Mouse (Mus musculus) frontal cortex, postnatal 36 days (tissue): ENCODE measurements around the gene Jmy.

Experiments used
- DNase-seq, 2 experiments: peaks; one replicate each; pipeline ENCODE4 v3.0.0; 2022; ENCODE audit warnings: low spot score in 2 of 2

The Jmy gene

GRCm38 (mm10) chr13:93459566-93459965 is 40.0 kb downstream of the Jmy start:
- DNase-seq: no peak

DNA sequence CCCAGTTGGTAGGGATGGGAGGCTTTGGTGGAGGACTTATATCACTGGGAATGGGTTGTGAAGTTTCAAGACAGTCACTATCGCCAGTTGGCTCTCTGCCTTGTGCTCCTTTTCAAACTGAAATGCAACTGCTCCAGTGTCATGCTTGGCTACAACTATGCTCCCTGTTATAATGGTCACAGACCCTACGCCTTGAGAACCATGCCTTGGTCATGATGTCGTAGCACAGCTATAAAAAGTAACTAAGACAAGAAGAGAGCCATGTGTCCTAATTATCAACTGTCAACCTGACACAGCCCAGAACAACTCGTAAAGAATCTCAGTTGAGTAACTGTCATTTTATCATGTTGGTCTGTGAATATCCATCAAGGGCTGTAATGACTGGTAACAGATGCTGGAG is 41.0 kb downstream of the Jmy start:
- DNase-seq: no peak

GRCm38 (mm10) chr13:93453275-93453674 is 46.3 kb downstream of the Jmy start:
- DNase-seq: peak in 1 of 2 experiments; percentile 52

DNA sequence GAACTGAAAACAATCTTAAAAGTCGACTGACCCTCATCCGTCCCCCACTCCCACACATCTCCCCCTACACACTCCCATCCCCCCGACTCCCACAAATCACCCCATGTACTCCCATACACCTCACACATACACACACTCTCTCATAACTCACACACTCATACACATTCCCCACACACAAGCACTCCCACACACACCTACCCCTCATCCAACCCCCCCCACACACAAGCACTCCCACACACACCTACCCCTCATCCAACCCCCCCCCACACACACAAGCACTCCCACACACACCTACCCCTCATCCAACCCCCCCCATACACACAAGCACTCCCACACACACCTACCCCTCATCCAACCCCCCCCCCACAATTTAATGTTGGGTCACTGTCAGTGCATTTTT is 59.4 kb downstream of the Jmy start:
- no peak for DNase-seq

GRCm38 (mm10) chr13:93429205-93429604 is 70.4 kb downstream of the Jmy start:
- no peak for DNase-seq

- no peak for DNase-seq
Observed at GRCm38 (mm10) chr13:93427920-93428876, 71.4 kb downstream of the Jmy start.

DNA sequence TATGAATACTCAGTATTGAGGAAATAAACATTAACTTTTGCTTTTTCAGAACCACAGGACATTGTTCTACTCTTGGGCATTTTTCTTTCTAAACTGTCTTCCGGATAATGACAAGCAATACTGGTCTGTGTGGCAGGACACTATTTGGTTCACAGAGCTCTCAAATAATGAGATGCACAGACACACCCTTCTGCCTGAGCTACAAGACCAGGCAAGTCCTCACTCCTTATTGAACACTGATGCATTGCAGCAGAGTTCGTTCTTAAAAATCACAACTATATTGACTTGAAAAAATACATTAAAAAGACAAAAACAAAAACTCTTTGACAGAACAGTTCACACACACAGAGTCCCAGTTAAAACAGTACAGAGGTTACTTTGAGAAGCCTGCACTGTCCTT is 76.4 kb downstream of the Jmy start:
- DNase-seq: no peak

DNA sequence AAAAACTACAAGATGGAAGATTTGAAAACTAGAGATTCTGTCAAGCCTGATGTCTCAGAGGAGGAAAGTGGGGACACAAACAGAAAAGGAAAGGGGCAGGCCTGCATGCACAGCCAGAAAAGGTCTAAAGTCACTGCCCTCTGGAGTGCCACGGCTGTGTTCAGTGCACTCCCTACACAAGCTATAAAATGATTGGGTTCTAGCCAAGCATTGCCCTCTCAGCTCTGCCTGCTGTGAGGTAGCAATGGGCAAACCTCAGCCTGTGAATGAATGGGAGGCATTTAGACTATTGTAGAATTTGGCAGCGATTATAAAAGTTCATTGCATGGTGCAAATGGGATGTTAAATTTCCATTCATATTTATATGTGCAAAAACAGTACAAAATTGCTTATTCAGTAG is 79.8 kb downstream of the Jmy start:
- no peak for DNase-seq

DNA sequence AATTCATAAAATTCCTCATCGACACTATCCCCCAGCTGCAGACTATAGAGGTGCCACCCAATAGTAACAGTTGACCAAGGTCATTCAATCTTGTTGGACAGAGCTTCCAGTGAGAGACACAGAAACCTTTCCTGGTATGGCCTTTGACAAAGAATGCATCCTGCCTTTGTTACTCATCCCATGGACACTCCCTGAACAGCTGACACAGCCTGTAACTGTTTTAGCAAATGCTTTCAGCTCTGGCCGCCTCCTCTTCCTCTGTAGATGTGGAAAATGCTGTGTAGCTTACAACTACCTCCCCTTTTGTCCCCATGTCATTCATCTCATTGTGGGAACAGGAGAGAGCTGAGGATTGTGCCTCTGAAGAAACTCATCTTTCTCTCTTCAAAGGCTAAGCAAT is 81.3 kb downstream of the Jmy start:
- DNase-seq: no peak

GRCm38 (mm10) chr13:93415055-93415454 is 84.6 kb downstream of the Jmy start:
- DNase-seq: no peak

DNA sequence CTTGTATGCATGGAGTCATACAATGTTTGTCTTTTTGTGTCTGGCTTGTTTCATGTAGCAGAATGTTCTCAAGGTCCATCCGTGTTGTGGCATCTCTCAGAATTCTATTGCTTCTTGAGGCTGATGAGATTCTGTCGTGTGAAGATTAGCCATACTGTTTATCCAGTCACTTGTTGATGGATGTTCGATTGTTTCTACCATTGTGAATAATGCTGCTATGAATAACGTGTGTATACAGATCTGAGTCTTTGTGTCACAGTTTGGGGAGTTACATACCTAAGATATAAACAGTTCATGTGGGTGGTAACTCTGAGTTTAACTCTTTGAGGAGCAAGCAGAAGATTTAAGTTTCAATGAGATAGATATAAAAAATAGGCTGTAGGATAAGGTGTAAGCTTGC is 89.3 kb downstream of the Jmy start:
- no peak for DNase-seq

- no peak for DNase-seq
Observed at GRCm38 (mm10) chr13:93406855-93407254, 92.8 kb downstream of the Jmy start.

- DNase-seq: no peak
Observed at GRCm38 (mm10) chr13:93401947-93402346, 97.7 kb downstream of the Jmy start.

DNA sequence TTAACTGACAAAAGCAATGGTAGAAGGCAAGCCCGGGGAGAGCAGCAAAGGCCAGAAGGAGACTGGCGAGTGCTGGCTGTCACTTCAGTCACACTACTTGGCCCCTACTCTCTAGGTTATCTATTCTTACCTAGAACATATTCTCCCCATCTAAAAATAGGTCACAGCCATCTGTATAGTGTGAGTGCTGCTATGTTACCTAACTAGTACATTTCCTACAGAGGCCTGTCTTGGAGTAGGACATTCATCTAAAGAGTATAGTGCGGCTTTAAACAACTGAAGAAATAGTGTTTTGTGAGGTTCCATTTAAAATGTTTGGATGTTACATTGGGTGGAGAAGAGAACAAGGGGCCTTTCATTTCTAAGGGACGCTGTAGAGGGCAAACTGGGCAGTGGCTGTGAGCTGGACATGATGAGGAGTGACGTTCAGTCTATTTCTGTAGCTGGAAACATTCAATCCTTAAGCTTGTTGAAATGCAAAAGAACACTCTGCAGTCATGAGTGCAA is 99.8 kb downstream of the Jmy start:
- peak in 1 of 2 experiments; percentile 57 for DNase-seq

DNA sequence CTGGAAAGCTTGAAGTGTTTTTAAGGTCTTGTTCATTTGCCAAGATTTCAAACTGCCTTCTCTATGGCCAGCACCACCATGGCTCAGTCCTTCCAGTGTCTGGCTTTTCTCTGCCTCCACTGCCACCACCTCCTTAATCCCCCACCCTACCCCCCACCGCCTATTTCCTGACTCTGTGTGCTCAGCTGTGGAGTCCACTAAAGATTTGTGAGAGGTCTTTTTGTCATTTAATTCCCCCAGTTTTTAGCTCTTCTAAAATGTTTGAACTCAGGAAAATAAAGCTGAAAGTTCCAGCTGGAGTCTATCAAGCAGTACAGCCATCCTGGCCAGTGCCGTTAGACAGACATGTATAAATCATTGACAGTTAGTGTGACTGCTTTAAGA is 110.4 kb downstream of the Jmy start:
- no peak for DNase-seq

DNA sequence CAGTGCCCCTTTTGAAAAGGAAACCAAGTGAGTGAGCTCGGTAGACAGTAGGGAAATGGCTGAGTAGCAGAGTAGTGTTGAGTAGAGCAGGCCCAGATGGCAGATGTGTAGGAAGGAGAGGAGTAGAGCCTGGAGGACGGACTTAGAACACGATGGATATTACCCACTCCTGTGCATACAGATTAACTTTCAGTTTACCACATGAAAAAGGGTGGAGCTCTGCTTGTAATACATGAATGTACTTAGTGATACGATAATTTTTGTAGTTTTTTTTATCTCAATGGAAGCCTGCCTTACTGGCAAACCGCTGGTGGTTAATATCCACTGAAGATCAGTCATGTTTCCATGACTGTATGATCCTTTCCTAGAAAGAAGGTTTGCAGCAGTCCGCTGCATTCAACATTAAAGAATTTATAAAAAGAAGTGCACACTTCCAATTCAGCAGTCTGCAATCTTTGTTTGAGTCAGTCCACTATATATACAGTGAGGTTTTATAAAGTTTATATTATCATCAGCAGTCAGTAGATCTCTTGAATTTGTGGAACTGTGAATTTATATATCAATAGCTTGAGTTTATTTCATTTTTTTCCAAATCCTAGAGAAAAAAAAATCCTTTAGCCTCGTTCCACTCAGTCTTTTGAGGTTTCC is 110.9 kb downstream of the Jmy start:
- no peak for DNase-seq

- no peak for DNase-seq
Observed at GRCm38 (mm10) chr13:93387440-93387839, 112.2 kb downstream of the Jmy start.

GRCm38 (mm10) chr13:93385147-93385546 is 114.5 kb downstream of the Jmy start:
- DNase-seq: no peak

- no peak for DNase-seq
Observed at GRCm38 (mm10) chr13:93384481-93384880, 115.1 kb downstream of the Jmy start.

GRCm38 (mm10) chr13:93383620-93384019 is 116.0 kb downstream of the Jmy start:
- no peak for DNase-seq

- no peak for DNase-seq
Observed at GRCm38 (mm10) chr13:93383092-93383491, 116.5 kb downstream of the Jmy start.

DNA sequence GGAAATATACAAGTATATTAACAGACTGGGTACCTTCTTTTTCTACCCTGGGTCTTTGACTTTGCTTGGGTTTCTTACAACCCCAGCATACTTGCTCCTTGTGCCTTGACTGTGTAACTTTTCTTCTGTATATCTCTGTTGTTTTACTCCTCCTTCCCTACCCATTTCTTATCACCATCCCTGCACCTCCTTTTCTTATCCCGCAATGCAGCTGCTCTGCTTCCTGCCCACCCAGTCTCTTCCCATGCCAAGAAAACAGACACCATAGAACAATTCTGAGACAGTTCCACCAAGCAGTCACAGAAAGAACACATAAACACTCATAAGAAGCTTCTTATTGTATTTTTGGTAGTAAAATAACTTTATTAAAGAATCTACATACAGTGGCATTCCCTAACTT is 118.3 kb downstream of the Jmy start:
- DNase-seq: no peak
